Mouse (Mus musculus): Measurements from ENCODE around the gene Ppargc1a. TPM values are rescaled to one million over a fixed set of nuclear protein-coding genes. Genes with fewer than 3 reads are reported as not detected.

The Ppargc1a gene
- 1 to 10 TPM in 1 of 26 experiments, under 1 TPM in 3, not detected in 22; 0.13 to 2.1 (median 0.23) TPM for total RNA-seq (2018; cell fraction: chromatin; rRNA removed)
- under 1 TPM in 15 of 26 experiments, not detected in 11; under 0.01 to 0.12 (median 0.05) TPM for total RNA-seq (2018; cell fraction: cytosol; rRNA removed)
- under 1 TPM in 3 of 26 experiments, not detected in 23; 0.14 to 0.32 (median 0.20) TPM for total RNA-seq (2018; cell fraction: nucleus; rRNA removed)
- polyA plus RNA-seq (2018) = 0.03 to 0.12 TPM in 2 of 3 replicates, not detected in the other

- no peak within 1 kb of the TSS for H3K27ac ChIP-seq
- H3K4me3 ChIP-seq (ENCODE audit: inconsistent target) = no peak within 1 kb of the TSS
- WGBS (ENCODE audit: missing documents) = 79% methylated on average over 6 of the region's 6 CpGs
- no peaks in the 10 kb centered on the region for H3K79me2 ChIP-seq (ENCODE audit: inconsistent target)
- no peaks in the 10 kb centered on the region for H3K36me3 ChIP-seq (ENCODE audit: inconsistent target)
Observed at GRCm38 (mm10) chr5:51567659-51568058, at the start of gene Ppargc1a. Gene Ppargc1a, minus strand, starts transcription at chr5:51567726.

- no peak overlapping the region for H3K27ac ChIP-seq
- 94% methylated on average over 1 of the region's 1 CpGs for WGBS (ENCODE audit: missing documents)
- H3K36me3 ChIP-seq (ENCODE audit: inconsistent target) = no peaks in the 10 kb centered on the region
- no peak overlapping the region for H3K4me3 ChIP-seq (ENCODE audit: inconsistent target)
- H3K79me2 ChIP-seq (ENCODE audit: inconsistent target) = no peaks in the 10 kb centered on the region
Observed at GRCm38 (mm10) chr5:51616877-51617276, 49.4 kb upstream of the Ppargc1a start.

- Histone ChIP-seq H3K27ac (no peak overlapping the region), H3K36me3 (ENCODE audit: inconsistent target) (no peaks in the 10 kb centered on the region), H3K79me2 (ENCODE audit: inconsistent target) (no peaks in the 10 kb centered on the region), H3K4me3 (ENCODE audit: inconsistent target) (no peak overlapping the region)
- WGBS (ENCODE audit: missing documents) = 96% methylated on average over 4 of the region's 4 CpGs
Observed at GRCm38 (mm10) chr5:51612049-51612448, 44.5 kb upstream of the Ppargc1a start.

GRCm38 (mm10) chr5:51607686-51608480 is 40.4 kb upstream of the Ppargc1a start:
- WGBS (ENCODE audit: missing documents) = 90% methylated on average over 6 of the region's 6 CpGs
- Histone ChIP-seq H3K4me3 (ENCODE audit: inconsistent target) (no peak overlapping the region), H3K79me2 (ENCODE audit: inconsistent target) (no peaks in the 10 kb centered on the region), H3K27ac (no peak overlapping the region), H3K36me3 (ENCODE audit: inconsistent target) (no peaks in the 10 kb centered on the region)

GRCm38 (mm10) chr5:51599549-51599948 is 32.0 kb upstream of the Ppargc1a start:
- 95% methylated on average over 6 of the region's 6 CpGs for WGBS (ENCODE audit: missing documents)
- Histone ChIP-seq H3K27ac (no peak overlapping the region), H3K4me3 (ENCODE audit: inconsistent target) (no peak overlapping the region), H3K79me2 (ENCODE audit: inconsistent target) (no peaks in the 10 kb centered on the region), H3K36me3 (ENCODE audit: inconsistent target) (no peaks in the 10 kb centered on the region)

GRCm38 (mm10) chr5:51595644-51596043 is 28.1 kb upstream of the Ppargc1a start:
- H3K36me3 ChIP-seq (ENCODE audit: inconsistent target) = no peaks in the 10 kb centered on the region
- 90% methylated on average over 9 of the region's 9 CpGs for WGBS (ENCODE audit: missing documents)
- no peak overlapping the region for H3K4me3 ChIP-seq (ENCODE audit: inconsistent target)
- H3K79me2 ChIP-seq (ENCODE audit: inconsistent target) = no peaks in the 10 kb centered on the region
- H3K27ac ChIP-seq = no peak overlapping the region

- no peak overlapping the region for H3K27ac ChIP-seq
- H3K4me3 ChIP-seq (ENCODE audit: inconsistent target) = no peak overlapping the region
- no peaks in the 10 kb centered on the region for H3K79me2 ChIP-seq (ENCODE audit: inconsistent target)
- WGBS (ENCODE audit: missing documents) = 38% methylated on average over 5 of the region's 5 CpGs
- H3K36me3 ChIP-seq (ENCODE audit: inconsistent target) = no peaks in the 10 kb centered on the region
Observed at GRCm38 (mm10) chr5:51592206-51592605, 24.7 kb upstream of the Ppargc1a start.

- 84% methylated on average over 11 of the region's 11 CpGs for WGBS (ENCODE audit: missing documents)
- no peaks in the 10 kb centered on the region for H3K79me2 ChIP-seq (ENCODE audit: inconsistent target)
- no peak overlapping the region for H3K27ac ChIP-seq
- H3K4me3 ChIP-seq (ENCODE audit: inconsistent target) = no peak overlapping the region
- no peaks in the 10 kb centered on the region for H3K36me3 ChIP-seq (ENCODE audit: inconsistent target)
Observed at GRCm38 (mm10) chr5:51591537-51592154, 24.1 kb upstream of the Ppargc1a start.

GRCm38 (mm10) chr5:51586187-51586586 is 18.7 kb upstream of the Ppargc1a start:
- Histone ChIP-seq H3K36me3 (ENCODE audit: inconsistent target) (no peaks in the 10 kb centered on the region), H3K27ac (no peak overlapping the region), H3K4me3 (ENCODE audit: inconsistent target) (no peak overlapping the region), H3K79me2 (ENCODE audit: inconsistent target) (no peaks in the 10 kb centered on the region)
- 92% methylated on average over 2 of the region's 2 CpGs for WGBS (ENCODE audit: missing documents)

- Histone ChIP-seq H3K36me3 (ENCODE audit: inconsistent target) (no peaks in the 10 kb centered on the region), H3K27ac (no peak overlapping the region), H3K79me2 (ENCODE audit: inconsistent target) (no peaks in the 10 kb centered on the region), H3K4me3 (ENCODE audit: inconsistent target) (no peak overlapping the region)
- 15% methylated on average over 6 of the region's 6 CpGs for WGBS (ENCODE audit: missing documents)
Observed at GRCm38 (mm10) chr5:51584987-51585386, 17.5 kb upstream of the Ppargc1a start.

GRCm38 (mm10) chr5:51584186-51584585 is 16.7 kb upstream of the Ppargc1a start:
- H3K36me3 ChIP-seq (ENCODE audit: inconsistent target) = no peaks in the 10 kb centered on the region
- 86% methylated on average over 3 of the region's 3 CpGs for WGBS (ENCODE audit: missing documents)
- no peak overlapping the region for H3K4me3 ChIP-seq (ENCODE audit: inconsistent target)
- H3K79me2 ChIP-seq (ENCODE audit: inconsistent target) = no peaks in the 10 kb centered on the region
- no peak overlapping the region for H3K27ac ChIP-seq

- 100% methylated on average over 3 of the region's 3 CpGs for WGBS (ENCODE audit: missing documents)
- no peaks in the 10 kb centered on the region for H3K36me3 ChIP-seq (ENCODE audit: inconsistent target)
- no peak overlapping the region for H3K27ac ChIP-seq
- no peaks in the 10 kb centered on the region for H3K79me2 ChIP-seq (ENCODE audit: inconsistent target)
- H3K4me3 ChIP-seq (ENCODE audit: inconsistent target) = no peak overlapping the region
Observed at GRCm38 (mm10) chr5:51583632-51584031, 16.1 kb upstream of the Ppargc1a start.

- Histone ChIP-seq H3K36me3 (ENCODE audit: inconsistent target) (no peaks in the 10 kb centered on the region), H3K4me3 (ENCODE audit: inconsistent target) (no peak overlapping the region), H3K79me2 (ENCODE audit: inconsistent target) (no peaks in the 10 kb centered on the region), H3K27ac (no peak overlapping the region)
- 91% methylated on average over 4 of the region's 4 CpGs for WGBS (ENCODE audit: missing documents)
Observed at GRCm38 (mm10) chr5:51583030-51583429, 15.5 kb upstream of the Ppargc1a start.

- Histone ChIP-seq H3K79me2 (ENCODE audit: inconsistent target) (no peaks in the 10 kb centered on the region), H3K27ac (no peak overlapping the region), H3K36me3 (ENCODE audit: inconsistent target) (no peaks in the 10 kb centered on the region), H3K4me3 (ENCODE audit: inconsistent target) (no peak overlapping the region)
- 79% methylated on average over 5 of the region's 5 CpGs for WGBS (ENCODE audit: missing documents)
Observed at GRCm38 (mm10) chr5:51582618-51583017, 15.1 kb upstream of the Ppargc1a start.

GRCm38 (mm10) chr5:51577594-51577993 is 10.1 kb upstream of the Ppargc1a start:
- Histone ChIP-seq H3K27ac (no peak overlapping the region), H3K79me2 (ENCODE audit: inconsistent target) (no peaks in the 10 kb centered on the region), H3K36me3 (ENCODE audit: inconsistent target) (no peaks in the 10 kb centered on the region), H3K4me3 (ENCODE audit: inconsistent target) (no peak overlapping the region)
- WGBS (ENCODE audit: missing documents) = 14% methylated on average over 1 of the region's 1 CpGs
